Mouse (Mus musculus): ENCODE results near the gene Fer1l5. TPM values are rescaled to one million over a fixed set of nuclear protein-coding genes. Genes with fewer than 3 reads are reported as not detected.

Gene Fer1l5
- polyA plus RNA-seq, 1 experiment from 2014 or later = 1.3 TPM

DNA sequence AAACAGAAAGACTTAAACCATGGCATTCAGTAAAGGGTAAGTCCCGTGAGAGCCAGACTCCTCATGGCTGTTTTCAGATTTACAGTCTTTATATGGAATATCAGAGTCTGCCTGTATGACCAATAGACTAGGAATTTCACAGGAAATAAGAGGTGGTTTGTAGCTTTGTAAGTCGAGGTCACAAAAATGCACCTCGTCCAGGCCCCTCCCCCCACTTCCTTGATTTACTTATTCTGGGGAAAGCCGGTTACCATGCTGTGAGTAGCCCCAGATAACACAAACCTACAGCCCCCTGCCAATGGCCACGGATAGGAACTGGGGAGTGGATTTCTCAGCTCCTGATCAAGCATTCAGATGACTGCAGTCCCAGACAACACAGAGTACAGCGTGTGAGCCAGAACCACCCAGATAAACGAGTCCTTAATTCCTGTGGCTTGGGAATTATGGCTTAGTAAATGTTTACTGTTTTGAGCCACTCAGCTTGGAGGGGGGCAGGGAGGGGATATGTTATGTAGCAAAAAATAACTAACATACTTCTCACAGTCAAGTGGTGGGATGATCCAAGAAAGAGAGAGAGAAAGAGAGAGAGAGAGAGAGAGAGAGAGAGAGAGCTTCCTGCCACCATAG is 85.4 kb downstream of the Fer1l5 start:
- Histone ChIP-seq H3K4me2 (no peak overlapping the region), H3K9ac (no peak overlapping the region), H3K27me3 (replicated peaks) (no peaks in the 10 kb centered on the region), H3K4me1 (replicated peaks) (peaks cover 6% of the 10 kb centered on the region; the same call in 1 of the 2 replicates), H3K9me3 (replicated peaks) (peaks cover 5% of the 10 kb centered on the region; the same call in 1 of the 2 replicates), H3K36me3 (no peaks in the 10 kb centered on the region), H3K27ac (ENCODE audit: poor library complexity, severe bottlenecking) (0 out of 2 replicates have a peak overlapping the region, but pooled peaks have one; percentile 7), H3K4me3 (no peak overlapping the region)
- peak; percentile 39; the same call in 1 of the 2 replicates for ATAC-seq (ENCODE audit: insufficient number of reproducible peaks, low FRiP score)
- whole genome bisulfite sequencing = 17% methylated on average over 7 of the region's 7 CpGs

DNA sequence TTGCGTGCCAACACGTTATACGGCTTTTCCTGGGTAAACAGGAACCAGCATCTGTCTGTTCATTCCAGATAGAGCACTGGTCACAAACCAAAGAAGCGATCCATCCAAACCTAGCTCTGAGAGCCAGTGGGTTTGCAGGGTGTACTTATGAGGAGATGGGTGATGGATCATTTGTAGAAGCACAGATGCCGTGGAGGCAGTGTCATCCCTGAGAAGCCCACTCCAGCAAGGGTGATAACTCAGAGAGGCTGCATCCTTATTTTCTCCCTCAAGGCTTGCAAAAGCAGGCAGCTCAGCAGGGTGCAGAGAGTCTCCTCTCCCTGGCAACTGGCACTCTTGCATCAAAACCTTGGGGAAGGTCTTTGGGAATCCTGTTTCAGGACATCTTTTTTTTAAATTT is 86.1 kb downstream of the Fer1l5 start:
- Histone ChIP-seq H3K27ac (ENCODE audit: poor library complexity, severe bottlenecking) (no peak overlapping the region), H3K36me3 (no peaks in the 10 kb centered on the region), H3K27me3 (replicated peaks) (no peaks in the 10 kb centered on the region), H3K4me3 (no peak overlapping the region), H3K4me1 (replicated peaks) (peaks cover 6% of the 10 kb centered on the region; the same call in 1 of the 2 replicates), H3K9ac (no peak overlapping the region), H3K4me2 (no peak overlapping the region), H3K9me3 (replicated peaks) (peaks cover 5% of the 10 kb centered on the region; the same call in 1 of the 2 replicates)
- ATAC-seq (ENCODE audit: insufficient number of reproducible peaks, low FRiP score) = no peak
- 65% methylated on average over 5 of the region's 5 CpGs for WGBS

DNA sequence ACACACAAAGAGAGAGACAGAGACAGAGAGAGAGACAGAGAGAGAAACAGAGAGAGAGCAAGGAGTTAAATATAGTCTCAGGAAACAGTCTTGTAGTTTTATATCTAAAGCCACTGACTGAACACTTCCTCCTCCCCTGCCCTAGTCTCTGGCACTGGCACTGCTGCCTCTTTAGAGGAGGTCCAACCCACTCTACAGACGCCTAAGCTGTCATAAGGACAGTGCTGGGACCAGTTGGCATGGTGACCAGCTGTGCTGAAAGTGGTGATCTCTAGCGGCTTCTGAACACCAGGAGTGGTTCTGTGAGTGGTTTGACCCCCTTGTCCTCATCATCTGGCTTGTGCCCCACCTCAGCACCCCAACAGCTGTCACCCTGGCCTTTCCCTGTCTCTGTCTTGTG is 89.7 kb downstream of the Fer1l5 start:
- no peak for ATAC-seq (ENCODE audit: insufficient number of reproducible peaks, low FRiP score)

DNA sequence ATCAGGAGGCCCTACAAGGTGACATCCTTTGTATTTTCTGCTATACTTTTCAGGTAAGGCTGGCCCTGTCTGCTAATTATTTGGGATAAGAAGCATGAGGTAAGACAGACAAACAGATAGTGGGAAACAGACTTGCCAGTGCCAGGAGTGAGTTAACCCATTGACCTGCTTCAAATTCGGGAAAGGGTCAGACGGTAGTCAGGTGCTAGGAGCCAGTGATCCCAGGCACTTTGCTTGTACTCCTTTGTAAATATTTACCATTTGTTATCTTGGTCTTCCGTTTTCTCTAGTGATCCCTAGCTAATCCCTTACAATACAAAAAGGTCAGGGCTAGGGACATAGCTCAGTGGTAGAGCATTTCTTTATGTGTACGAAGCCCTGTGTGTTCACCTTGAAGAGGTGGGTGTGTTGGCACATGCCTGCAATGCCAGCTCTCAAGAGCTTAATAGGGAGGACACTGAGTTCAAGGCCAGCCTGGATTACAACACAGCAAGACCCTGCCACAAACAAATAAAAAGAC is 93.6 kb downstream of the Fer1l5 start:
- Histone ChIP-seq H3K4me1 (replicated peaks) (peaks cover 6% of the 10 kb centered on the region; the same call in 1 of the 2 replicates), H3K27me3 (replicated peaks) (no peaks in the 10 kb centered on the region), H3K4me2 (no peak overlapping the region), H3K27ac (ENCODE audit: poor library complexity, severe bottlenecking) (no peak overlapping the region), H3K9ac (no peak overlapping the region), H3K4me3 (no peak overlapping the region), H3K36me3 (no peaks in the 10 kb centered on the region), H3K9me3 (replicated peaks) (no peaks in the 10 kb centered on the region)
- WGBS = 59% methylated on average over 4 of the region's 4 CpGs
- ATAC-seq (ENCODE audit: insufficient number of reproducible peaks, low FRiP score) = no peak

More for the DNA sequence above, 89.7 kb downstream of the Fer1l5 start:
- 21% methylated on average over 2 of the region's 2 CpGs for WGBS
- Histone ChIP-seq H3K4me3 (no peak overlapping the region), H3K27ac (ENCODE audit: poor library complexity, severe bottlenecking) (no peak overlapping the region), H3K4me2 (no peak overlapping the region), H3K4me1 (replicated peaks) (peaks cover 6% of the 10 kb centered on the region; the same call in 1 of the 2 replicates), H3K9me3 (replicated peaks) (no peaks in the 10 kb centered on the region), H3K9ac (no peak overlapping the region), H3K36me3 (no peaks in the 10 kb centered on the region), H3K27me3 (replicated peaks) (no peaks in the 10 kb centered on the region)

DNA sequence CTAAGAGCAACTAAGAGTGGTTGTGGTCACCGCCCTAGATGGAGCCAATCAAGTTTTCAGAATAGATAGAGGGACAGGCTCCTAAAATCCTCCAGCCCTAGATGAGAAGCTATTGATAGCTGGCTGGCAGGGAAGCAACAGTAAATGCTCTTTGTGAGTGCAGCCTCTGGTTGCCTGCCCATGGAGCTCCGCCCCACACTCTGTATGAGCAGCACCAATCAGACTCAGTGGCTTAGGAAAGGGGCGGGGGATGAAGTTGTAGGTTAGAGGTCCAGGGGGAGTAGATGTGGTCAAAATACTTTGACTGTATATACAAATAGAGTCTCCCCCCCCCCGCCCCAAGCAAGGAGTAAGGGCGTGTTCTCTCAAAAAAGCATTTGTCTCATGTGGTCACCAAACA is 95.4 kb downstream of the Fer1l5 start:
- no peaks in the 10 kb centered on the region for H3K36me3 ChIP-seq

DNA sequence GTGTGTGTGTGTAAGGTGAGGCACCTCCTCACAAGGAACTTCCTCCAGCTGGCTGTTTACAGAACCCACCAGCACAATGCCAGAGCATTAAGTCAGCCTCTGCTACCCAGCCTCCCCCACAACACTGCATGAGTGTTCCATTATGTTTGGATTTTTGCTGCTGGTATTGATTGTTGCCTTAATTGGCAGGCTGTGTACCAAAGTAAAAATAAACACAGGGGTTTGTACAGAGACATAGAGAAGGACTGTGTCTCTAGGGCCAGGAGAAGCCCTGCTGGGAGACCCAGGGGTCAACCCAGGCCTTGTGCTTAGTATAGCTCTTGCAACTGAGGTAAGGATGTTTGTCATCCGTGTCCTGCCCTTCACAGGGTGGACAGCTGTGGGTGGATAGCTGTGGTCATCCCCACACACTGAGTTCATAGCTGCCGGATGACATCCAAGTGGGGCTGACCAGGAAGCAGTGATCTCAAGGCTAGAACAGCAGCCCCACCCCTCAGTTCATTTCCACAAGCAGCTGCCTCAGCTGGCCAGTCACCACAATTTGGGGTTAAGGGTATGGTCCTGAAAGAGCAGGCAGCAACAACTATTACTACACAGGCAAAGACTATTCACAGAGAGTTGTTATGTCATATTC is 97.8 kb downstream of the Fer1l5 start:
- H3K4me1 ChIP-seq (replicated peaks) = peaks cover 30% of the 10 kb centered on the region
- no peak overlapping the region for H3K4me3 ChIP-seq
- no peaks in the 10 kb centered on the region for H3K27me3 ChIP-seq (replicated peaks)
- H3K27ac ChIP-seq (ENCODE audit: poor library complexity, severe bottlenecking) = no peak overlapping the region
- H3K9ac ChIP-seq = no peak overlapping the region
- no peak overlapping the region for H3K4me2 ChIP-seq
- H3K9me3 ChIP-seq (replicated peaks) = no peaks in the 10 kb centered on the region
- no peaks in the 10 kb centered on the region for H3K36me3 ChIP-seq
- no peak for ATAC-seq (ENCODE audit: insufficient number of reproducible peaks, low FRiP score)
- WGBS = 54% methylated on average over 2 of the region's 2 CpGs

More for the DNA sequence above, 95.4 kb downstream of the Fer1l5 start:
- Histone ChIP-seq H3K4me2 (no peak overlapping the region), H3K9me3 (replicated peaks) (no peaks in the 10 kb centered on the region), H3K4me1 (replicated peaks) (peaks cover 5% of the 10 kb centered on the region), H3K4me3 (no peak overlapping the region), H3K27ac (ENCODE audit: poor library complexity, severe bottlenecking) (no peak overlapping the region), H3K9ac (no peak overlapping the region), H3K27me3 (replicated peaks) (no peaks in the 10 kb centered on the region)
- 49% methylated on average over 5 of the region's 5 CpGs for WGBS
- ATAC-seq (ENCODE audit: insufficient number of reproducible peaks, low FRiP score) = no peak

DNA sequence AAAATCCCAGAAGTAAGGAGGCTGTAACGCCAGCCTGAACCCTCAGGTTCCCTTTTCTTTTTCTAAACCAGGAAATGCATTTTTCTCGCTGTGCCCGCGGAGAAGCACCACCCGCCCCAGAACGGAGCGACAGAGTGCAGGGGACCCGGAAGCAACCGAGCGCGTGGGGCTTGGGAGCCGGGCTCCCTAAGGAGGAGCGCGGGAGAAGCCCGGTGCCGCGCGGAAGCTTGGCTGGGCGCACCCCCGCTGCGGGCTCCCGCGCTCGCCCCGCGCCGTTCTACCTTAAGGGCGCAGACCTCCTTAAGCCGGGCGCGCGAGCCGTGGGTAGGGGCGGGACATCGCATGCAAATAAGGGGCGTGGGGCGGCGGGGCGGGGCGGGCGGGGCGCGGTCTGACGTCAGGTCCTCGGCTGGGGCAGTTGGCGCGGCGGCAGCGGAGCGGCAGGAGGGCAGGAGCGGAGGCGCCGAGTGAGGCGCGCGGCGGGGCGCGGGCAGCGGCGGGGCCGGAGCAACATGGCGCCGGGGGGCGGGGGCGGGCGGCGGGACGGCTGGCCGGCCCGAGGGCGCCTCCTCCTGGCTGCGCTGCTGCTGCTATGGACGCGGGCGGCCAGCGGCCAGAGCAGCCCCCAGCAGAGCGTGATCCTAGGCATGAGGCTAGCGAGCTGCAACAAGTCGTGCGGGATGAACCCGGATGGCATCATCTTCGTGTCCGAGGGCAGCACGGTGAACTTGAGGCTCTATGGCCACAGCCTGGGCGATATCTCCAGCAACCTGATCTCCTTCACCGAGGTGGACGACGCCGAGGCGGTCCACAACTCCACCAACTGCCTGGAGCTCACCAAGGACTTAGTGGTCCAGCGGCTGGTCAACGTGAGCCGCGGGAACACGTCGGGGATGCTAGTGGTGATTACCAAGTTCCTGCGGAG is 99.4 kb downstream of the Fer1l5 start, which contains the start of gene Cnnm4:
Gene Cnnm4 (plus strand): TSS at position 440 of the 925 bp plus-strand sequence.
- WGBS = under 1% methylated on average over 89 of the region's 98 CpGs
- H3K4me2 ChIP-seq = peak within 1 kb of the TSS; percentile 69
- H3K36me3 ChIP-seq = no peaks in the 10 kb centered on the region
- peak within 1 kb of the TSS; percentile 77 for H3K4me3 ChIP-seq
- H3K9me3 ChIP-seq (replicated peaks) = no peaks in the 10 kb centered on the region
- peak within 1 kb of the TSS; percentile 81 for H3K9ac ChIP-seq
- no peaks in the 10 kb centered on the region for H3K27me3 ChIP-seq (replicated peaks)
- peaks cover 38% of the 10 kb centered on the region for H3K4me1 ChIP-seq (replicated peaks)
- peak within 1 kb of the TSS; percentile 62 for H3K27ac ChIP-seq (ENCODE audit: poor library complexity, severe bottlenecking)
- ATAC-seq (ENCODE audit: insufficient number of reproducible peaks, low FRiP score) = peak; percentile 95

Small RNA genes within 50 kb of the gene (microRNA-seq; reads per million reads assigned to microRNA genes)
- not detected for gene Mir6898

Other genes starting within 250 kb of the Fer1l5 start
- 46.0 and 53.3 TPM in 2 replicates for gene Uggt1, start 127.6 kb upstream of the Fer1l5 start, polyA plus RNA-seq (2016; fragmentation: Nextera tagmentation; extraction: Ambion mirVana)
- gene Neurl3, start 97.6 kb upstream of the Fer1l5 start, polyA plus RNA-seq (2016; fragmentation: Nextera tagmentation; extraction: Ambion mirVana) = 2.4 and 2.6 TPM in 2 replicates
- gene Arid5a, start 64.6 kb upstream of the Fer1l5 start, polyA plus RNA-seq (2016; fragmentation: Nextera tagmentation; extraction: Ambion mirVana) = 15.1 and 15.3 TPM in 2 replicates
- 54.2 TPM in 2 replicates for gene Kansl3, start 3.1 kb upstream of the Fer1l5 start, polyA plus RNA-seq (2016; fragmentation: Nextera tagmentation; extraction: Ambion mirVana)
- 53.8 and 57.7 TPM in 2 replicates for gene Lman2l, start 73.0 kb downstream of the Fer1l5 start, polyA plus RNA-seq (2016; fragmentation: Nextera tagmentation; extraction: Ambion mirVana)
- 6.2 and 7.3 TPM in 2 replicates for gene Cnnm4, start 99.3 kb downstream of the Fer1l5 start, polyA plus RNA-seq (2016; fragmentation: Nextera tagmentation; extraction: Ambion mirVana)
- 2.2 and 3.4 TPM in 2 replicates for gene Cnnm3, start 139.6 kb downstream of the Fer1l5 start, polyA plus RNA-seq (2016; fragmentation: Nextera tagmentation; extraction: Ambion mirVana)
- 14.9 and 16.8 TPM in 2 replicates for gene Ankrd23, start 164.6 kb downstream of the Fer1l5 start, polyA plus RNA-seq (2016; fragmentation: Nextera tagmentation; extraction: Ambion mirVana)
- 0.40 TPM in 1 of 2 replicates, not detected in the other for gene Gm42417, start 167.1 kb downstream of the Fer1l5 start, polyA plus RNA-seq (2016; fragmentation: Nextera tagmentation; extraction: Ambion mirVana)
- 23.1 and 24.4 TPM in 2 replicates for gene Ankrd39, start 175.2 kb downstream of the Fer1l5 start, polyA plus RNA-seq (2016; fragmentation: Nextera tagmentation; extraction: Ambion mirVana)
- 11.9 and 13.3 TPM in 2 replicates for gene Sema4c, start 186.1 kb downstream of the Fer1l5 start, polyA plus RNA-seq (2016; fragmentation: Nextera tagmentation; extraction: Ambion mirVana)

Data from heart, embryonic 12.5 days (tissue).